Mouse (Mus musculus) Muller cell, postnatal 12 days (primary cell): ENCODE data around the gene Akap7.

Source experiments
- DNase-seq: peaks from one replicate; pipeline ENCODE4 v3.0.0-alpha.2; 2015; ENCODE audit errors: inconsistent ontology term

Gene Akap7

DNA sequence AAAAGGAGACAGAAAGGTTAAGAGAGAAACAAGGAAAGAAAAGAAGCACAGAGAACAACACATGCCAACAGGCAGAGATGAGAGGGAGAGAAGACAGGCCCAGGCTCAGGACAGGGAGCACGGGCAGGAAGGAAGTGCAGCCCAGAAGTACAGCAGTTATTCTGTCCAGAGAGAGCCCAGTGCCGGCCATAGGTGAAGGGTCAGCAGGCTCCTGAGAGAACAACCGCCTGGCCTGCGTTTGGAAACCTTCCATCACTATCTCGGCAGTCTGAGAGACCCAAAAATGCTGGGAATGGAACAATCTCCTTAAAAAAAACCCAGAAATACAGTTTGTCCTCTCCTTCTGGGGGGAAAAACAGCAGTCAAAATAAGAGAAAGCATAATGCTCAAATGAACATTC lies 50.2 kb downstream of the Akap7 start:
- no peak for DNase-seq

DNA sequence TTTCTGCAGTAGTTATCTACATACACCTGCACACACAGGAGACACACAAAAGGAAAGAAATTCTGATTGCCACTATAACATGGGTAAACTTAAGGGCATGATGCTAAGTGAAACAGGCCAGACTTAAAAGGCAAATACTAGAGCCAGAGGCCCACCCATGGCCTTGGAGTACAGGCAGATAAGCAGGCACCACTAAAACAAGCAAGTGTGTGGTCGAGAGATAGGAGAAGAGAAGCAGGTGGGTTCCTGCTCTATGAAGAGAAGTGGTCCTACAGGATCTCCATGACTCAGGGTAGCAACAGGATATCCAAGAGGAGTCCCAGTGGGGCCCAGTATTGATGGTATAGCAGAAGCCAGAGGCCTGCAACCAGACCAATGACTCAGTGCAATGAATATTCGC lies 54.2 kb downstream of the Akap7 start:
- no peak for DNase-seq

DNA sequence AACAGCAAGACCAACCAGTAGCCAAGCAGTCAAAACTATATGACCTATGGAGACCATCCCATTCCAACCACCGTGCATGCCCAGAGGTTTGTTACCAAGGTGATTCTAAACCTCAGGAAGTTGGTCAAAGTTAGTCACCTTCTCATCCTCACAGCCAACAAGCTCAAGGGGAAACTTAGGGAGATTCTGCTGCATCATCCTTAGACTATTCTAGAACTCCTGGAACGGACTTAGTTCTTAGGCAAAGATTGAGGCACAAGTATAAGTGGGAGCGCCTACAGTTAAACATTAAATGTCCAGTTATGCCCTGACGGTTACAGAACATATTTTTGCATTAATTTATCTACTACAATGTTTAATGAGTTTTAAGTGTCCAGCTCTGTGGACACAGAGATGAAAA lies 54.7 kb downstream of the Akap7 start:
- DNase-seq, result no peak

DNA sequence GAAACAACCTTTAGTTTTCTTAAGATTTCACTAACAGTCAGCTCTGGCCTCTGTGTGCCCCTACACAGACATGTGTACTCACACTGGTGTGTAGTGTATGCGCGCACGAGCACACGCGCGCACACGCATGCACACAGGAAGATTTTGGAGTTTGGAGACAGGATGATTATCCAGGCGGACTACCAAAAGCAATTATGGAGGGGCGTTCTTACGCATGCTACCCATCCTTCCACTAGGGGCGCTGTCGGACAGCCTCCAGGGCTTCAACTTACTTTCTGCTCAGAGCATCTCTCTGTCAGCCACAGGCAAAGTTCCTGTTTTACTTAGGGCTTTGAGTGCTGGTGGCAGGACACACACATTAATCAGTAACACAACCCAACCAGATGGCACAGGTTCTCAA lies 57.6 kb downstream of the Akap7 start:
- DNase-seq, result peak; percentile 36

DNA sequence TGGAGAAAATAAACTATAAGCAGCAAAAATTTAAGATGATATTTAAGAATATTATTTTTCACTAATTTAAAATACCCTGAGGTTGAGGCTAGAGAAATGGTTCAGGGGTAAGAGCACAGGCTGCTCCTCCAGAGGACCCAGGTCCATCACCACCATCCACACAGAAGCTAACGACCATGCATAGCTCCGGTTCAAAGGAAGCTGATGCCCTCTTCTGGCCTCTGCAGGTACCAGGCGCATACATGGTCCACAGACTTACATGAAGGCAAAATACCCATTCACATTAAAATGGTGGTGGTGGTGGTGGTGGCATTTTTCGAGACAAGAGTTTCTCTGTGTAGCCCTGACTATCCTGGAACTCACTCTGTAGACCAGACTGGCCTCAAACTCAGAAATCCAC lies 61.5 kb downstream of the Akap7 start:
- DNase-seq, result no peak

DNA sequence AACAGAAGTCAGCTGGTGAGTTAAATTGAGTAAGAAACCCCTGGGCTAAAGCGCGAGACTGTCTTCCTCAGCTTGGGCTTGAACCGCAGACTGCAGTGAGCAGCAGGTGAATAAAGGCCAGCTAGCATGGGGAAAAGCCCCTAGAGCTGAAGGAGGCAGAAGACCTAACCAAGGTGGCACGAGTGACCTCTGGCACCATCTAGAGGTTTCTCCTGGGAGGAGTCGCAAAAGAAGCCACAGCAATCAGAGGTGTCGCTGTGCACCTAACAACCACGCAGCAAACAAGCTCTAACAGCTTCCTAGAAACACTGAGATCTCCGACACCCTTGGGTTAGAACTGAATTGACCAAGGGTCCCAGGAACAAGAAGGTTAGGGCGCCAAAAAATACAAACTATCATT lies 68.5 kb downstream of the Akap7 start:
- DNase-seq, result no peak

DNA sequence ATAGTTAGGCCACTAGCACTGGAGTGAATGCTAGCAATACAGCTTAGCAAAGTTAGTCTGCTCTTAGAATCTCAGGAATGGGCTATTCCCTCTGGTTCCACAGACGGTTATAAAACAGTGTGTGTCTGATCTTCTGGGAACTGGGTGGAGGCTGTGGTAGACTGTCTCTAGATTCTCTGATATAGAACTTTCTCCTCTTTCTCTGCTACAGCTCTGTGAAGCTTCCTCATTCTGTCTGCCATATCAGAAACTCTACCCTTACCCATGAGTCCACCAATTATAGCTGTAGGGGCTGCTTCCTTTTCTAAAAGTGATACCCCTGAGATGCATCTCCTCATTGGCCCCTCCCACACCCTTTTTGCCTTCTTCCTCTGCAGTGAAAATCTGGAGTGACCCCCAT lies 73.6 kb downstream of the Akap7 start:
- no peak for DNase-seq

DNA sequence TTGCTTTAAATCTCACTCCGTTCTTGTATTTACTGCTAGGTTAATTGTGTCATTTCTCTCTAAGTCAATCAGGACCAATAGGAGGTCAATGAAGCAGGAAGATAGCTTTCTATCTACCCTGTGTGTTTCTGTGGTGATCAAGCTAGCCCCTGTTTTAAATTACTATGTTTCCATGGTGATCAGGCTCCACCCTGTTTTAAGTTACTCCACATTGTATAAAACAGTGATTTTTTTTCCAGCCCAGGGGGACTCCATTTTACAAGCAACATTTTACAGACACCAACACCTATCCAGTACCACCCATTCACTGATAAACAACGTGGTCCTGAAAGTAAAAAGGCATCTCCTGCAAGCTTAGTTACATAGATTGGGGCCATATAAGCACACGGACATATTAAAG lies 75.0 kb downstream of the Akap7 start:
- DNase-seq, result no peak

DNA sequence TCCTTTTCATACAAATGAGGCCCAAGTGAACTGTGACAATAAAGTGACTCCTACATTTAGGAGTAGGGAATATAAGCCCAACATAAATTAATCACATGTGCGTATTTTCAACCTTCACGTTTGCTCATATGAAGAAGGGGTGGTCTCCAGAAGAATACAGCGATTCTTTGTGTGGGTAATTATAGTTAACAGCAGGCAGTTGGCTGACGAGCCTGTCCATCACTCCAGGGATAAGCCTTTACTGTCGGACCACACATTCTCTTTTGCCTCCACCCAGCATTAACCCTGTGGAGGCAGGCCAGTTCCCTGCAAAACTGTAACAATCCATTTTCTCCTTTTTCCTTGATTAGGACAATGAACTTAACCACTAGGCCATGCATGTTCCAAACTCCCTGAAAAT lies 76.3 kb downstream of the Akap7 start:
- no peak for DNase-seq

DNA sequence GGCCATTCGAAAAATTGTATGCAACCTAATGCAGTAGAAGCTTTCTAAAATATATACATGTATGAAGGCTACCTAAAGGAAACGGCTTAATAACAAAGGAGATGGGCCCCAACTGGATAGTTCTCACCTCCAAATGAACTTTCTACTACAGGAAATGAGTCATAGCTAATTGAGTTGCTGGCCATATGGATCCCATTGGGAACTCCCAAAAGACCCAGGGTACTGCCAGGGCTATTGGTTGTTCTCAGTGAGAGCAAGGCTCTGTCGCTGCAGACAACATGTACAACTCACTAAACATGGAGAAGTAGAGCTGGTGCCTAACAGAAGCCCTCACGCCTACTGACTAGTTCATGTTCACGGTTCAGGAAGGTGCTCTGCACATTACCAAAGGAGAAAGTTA lies 83.3 kb downstream of the Akap7 start:
- DNase-seq, result no peak

DNA sequence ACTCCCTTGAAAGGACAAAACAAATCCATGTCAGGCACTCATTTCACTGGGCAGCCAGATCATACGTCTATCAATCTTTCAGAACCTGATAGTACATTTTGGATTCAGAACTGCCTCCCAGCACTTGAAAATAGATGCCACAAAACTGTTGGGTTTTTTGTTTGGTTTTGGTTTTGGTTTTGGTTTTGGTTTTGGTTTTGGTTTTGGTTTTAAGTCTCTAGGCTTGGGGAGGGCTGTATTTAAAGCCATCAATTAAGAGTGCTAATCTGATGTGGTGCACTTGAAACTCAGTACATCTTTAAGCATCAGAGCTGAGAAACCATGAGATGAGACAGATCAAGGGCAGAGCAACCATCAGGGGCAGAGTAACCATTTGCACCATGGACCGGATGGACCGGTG lies 86.9 kb downstream of the Akap7 start:
- DNase-seq, result no peak

DNA sequence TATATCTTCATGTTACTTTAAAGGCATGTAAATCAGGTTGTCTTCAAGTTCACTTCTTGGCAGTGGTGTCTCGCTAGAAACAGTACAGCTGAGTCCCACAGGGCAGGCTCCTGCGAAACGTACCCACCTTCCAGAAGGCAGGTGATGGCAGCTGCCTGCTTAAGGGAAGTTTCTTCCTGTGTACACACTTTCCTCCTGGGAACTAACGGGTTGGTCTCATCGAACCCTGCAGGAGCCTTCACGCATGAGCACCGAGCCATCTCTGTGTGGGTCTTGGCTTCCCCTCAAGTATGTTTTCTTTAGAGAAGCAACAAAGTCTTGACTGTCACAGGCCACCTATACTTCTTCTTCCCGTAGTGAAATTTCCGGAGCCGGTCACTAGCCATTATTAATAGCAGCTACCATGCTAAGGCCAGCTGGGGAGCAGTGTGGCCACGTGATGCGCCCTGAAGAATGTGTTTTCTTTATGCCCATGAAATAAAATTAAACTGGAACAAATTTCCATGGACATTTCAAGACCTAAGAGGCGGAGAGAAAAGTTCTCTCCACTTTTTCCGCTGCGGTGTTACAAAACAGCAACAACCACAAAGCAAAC lies 87.7 kb downstream of the Akap7 start:
- DNase-seq, result no peak

DNA sequence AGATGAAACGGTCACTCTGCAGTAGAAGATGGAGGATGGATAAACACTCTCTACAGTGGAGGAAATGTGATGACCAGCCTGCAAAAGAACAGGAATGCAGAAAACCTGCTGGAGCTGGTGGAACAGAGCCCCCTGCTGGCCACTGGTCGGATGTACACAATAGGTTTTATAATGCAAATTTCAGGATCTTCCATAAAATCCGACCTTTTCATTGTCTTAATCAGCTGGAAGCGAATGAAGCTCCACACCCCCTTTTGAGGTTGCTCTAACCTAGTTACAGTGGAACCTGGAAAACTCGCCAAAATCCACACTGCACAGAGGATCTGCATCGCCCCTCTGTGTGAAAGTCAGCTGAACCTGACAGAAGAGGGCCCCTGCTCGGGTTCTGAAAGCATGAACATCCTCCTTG lies 88.4 kb downstream of the Akap7 start:
- DNase-seq, result peak; percentile 43

DNA sequence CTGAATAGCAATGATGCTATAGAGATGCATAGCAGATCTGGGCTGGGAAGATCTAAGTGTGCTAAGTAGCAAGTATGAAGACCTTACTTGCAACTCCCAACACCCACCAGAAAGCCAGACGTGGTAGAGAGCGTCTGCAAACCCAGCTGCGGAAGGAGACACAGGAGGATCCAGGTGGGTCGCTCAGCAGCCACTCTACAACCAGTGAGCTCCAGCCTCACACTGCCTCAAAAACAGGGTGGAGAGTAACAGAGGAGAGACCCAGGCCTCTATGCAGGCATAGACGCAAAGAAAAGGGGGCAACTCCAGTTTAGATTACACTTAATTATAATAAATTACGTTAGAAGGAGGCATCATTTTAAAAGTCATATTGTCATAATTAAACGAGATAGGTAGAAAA lies 88.9 kb downstream of the Akap7 start:
- DNase-seq, result no peak

DNA sequence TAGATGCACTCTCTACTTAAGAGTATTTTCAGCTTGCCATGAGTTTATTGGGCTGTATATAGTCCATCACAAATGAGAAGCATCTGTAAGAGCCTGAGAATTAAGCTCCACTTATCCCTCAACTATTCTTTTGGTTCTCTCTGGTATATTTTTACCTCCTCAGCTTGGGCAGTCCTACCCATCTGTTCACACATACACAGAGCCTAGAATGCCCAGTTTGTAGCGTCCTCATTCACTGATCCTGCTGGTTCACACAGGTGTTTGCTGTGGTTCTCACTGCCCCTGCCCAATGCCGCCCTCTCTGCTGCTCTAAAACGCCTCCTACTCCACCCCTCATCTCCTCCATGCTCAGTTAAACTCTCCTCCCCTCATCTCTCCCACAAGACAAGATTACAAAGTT lies 91.7 kb downstream of the Akap7 start:
- no peak for DNase-seq

DNA sequence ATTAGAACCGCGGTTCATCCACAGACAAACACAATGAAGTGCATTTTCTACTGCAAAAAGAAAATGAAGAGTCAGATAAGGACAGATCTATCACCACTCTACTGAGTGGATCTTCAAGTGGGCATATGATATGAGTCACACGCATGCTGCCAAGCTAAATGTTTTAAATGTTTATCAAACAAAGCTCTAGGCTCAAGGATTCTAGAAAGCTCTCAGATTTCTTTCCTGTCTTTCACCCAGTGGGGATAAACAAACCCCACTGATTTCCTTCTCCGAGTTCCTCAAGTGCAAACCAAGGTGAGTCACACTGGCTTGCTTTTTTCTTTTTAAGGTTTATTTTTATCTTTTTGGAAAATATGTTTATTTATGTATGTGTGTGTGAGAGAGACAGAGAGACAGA lies 94.0 kb downstream of the Akap7 start:
- no peak for DNase-seq

DNA sequence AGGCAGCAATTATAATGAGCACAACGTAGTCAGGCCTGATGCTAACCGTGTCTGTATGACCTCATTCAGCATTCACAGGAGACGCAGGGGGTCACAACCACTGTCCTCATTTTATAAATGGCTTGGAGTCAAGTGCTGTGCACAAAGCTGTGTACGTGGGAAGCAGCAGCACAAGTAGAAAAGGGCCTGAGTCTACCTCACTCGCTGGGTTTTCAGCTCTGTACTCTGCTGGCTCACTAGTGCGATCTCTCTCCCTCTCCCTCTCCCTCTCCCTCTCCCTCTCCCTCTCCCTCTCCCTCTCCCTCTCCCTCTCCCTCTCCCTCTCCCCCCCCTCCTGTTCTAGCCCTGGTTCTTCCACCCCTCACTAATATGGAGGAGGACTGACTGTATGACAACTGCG lies 99.1 kb downstream of the Akap7 start:
- DNase-seq, result no peak

DNA sequence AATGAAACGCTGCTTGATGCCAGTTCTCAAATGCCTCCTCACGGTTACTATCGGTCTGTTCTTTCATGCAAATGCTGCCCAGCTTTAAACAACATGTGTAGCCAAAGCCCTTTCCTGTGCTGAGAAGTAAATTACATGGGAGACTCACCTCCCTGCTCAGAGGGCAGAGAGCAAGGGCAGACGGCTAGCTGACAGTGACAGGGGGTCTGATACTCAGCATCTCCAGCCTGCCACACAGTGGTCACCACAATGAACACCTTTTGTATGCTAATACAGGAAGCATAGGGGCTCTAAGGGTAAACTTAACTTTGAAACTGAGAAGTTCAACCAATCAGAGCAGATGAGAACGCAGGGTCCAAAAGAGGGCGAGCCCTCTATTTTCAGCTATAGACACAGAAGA lies 99.8 kb downstream of the Akap7 start:
- no peak for DNase-seq

DNA sequence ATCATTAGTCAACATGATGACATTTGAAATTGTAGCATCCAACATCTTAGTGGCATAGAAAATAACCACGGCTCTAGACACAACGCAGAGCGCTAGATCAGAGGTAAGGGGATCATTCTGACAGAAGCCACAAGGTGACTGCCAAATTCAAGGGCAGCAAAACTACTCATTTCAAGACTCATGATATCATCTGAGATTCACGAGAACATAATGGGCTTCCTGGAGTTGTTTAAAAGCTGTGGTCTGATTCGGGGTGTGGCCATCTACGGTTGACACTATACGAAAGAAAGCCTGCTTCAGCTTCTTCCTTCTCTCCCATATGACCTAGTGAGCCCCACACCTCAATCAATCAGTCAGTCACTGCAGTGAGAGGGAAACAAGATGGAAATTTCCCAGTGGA lies 107.0 kb downstream of the Akap7 start:
- no peak for DNase-seq

DNA sequence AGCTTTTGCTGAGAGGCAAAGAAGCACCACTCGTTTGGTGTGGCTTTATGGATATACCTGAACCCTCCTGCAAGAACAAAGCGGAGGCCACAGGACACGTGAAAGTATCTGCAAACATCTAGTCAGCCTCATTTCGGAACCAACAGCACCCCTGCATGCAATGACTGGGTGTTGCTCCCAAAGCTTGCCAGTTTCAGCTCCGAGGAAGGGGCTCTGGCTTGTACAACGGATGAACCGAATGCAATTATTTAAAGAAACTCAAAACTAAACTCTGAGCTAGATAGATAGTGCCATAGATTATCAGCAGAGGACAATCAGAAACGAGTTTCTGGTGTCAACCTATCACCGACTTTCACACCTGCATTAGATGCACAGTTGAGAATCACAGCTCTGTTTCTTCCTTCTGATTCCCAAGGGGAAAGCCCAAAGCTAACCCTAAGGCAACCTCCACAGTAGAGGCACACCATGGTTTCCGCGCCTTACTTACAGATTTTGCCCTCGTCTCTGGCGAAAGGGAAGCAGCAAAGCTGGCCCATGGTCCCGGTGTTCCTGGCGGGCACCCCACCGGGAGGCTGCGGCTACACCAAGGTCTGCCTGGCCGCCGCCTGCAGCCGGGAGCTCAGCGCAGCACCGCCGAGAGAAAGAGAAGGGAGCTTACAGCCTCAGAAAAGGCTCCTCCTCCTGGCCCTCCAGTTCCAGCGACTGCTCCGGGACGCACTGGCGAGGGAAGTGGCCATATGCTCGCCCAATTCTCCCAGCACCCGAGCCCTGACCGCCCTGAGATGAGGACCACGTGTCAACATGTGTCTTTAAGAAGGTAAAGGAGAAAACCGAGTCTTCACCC lies 107.9 kb downstream of the Akap7 start:
- peak; percentile 67 for DNase-seq

DNA sequence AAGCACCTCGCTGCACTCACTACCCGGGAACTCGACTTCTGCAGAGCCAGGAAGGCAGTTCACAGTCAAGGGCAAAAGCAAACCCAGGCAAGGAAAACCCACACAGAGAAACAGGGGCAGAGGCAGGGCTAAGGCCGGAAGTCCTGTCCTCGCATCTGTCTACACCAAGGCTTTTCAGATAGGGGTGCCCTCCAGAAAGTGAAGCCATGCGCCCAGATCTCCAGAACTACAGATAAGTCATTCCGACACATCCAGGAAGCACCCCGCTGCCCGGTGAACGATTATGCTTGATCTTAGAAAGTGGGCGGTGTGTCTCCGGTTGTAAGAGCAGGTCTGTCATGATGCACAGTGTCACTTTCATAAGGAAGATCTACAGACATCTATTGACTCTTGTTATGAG lies 109.1 kb downstream of the Akap7 start:
- no peak for DNase-seq

DNA sequence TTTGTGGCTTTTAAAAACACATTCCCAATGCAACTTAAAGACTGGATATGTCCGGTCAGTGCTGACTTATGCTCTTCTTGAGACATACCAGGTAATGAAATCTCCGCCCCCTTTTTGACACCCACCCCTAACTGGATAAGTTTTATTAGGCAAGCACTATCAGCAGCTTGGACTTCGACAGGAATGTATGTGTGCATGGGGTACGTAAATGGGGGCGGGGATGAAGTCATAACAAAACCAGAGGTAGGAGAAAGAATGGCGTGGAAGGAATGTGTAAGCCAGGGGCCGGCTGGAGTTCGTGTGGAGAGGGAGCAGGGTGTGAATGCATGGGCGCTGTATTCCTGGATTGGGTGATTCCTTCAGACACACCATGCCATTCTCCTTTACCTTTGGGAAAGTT lies 109.6 kb downstream of the Akap7 start:
- no peak for DNase-seq

DNA sequence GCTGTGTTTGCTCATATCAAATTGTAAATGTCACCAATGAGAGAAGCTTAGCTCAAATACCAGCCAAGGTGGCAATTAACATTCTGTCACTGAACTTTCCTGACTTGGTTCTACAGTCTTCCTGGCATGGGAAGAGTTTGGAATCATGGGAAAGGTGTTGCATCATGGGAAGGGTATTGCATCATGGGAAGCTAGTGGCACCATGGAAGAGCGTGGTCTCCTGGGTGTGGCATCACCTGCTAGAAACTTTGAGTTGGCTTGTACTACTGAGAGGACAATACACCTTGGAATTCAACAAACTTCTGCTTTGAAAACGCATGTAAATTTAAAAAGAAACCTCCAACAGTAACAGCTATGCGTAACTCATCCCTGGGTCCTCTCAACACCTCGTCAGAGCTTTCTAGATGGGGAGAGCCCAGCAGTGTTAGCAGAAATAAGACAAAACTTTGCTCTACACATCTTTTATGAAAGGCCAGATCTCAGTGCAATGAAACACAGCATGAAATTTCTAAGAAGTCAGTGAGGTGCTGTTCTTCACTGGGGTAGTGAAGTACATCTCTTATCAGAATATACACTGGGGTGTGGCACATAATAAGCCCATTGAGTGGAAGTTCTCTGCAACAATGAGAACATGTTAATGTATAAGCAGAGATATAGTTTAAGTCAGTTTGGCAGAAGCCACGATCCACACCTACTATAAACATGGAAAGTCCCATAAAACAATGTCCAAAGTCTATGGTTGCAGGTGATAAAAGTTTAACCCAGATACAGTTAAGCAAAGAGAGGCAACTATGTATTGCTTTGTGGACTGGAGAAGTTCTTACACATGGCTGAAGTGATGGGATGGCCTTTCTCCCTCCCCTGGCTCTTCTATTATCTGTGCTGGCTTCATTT lies 115.2 kb downstream of the Akap7 start:
- DNase-seq, result no peak
